Mouse (Mus musculus) CH12.LX (cell line): Measurements from ENCODE around the gene Lrrn4cl.
A peak's percentile ranks its signal among the peaks of the same experiment; 100 is the strongest.

Experiments
- BHLHE40 ChIP-seq: IDR thresholded peaks from 2 replicates; pipeline ENCODE4 v1.6.1; 2011; ENCODE audit warnings: mild to moderate bottlenecking, low read depth, low read length, improper control_type of control experiment
- CTCF ChIP-seq, 2 experiments: IDR thresholded peaks in 1 of 2; conservative IDR thresholded peaks in 1 of 2; 2 replicates each; pipeline ENCODE4 v1.5.1; 2011 to 2012; ENCODE audit warnings: low read depth in 2 of 2, low read length in 2 of 2, improper control_type of control experiment in 1 of 2, inconsistent platforms in 1 of 2, mild to moderate bottlenecking in 1 of 2, moderate library complexity in 1 of 2
- E2F4 ChIP-seq: IDR thresholded peaks from 2 replicates; pipeline ENCODE4 v1.6.1; 2011; ENCODE audit warnings: low read depth, low read length, improper control_type of control experiment; ENCODE audit not compliant: insufficient replicate concordance
- EP300 ChIP-seq: IDR thresholded peaks from 2 replicates; pipeline ENCODE4 v1.6.1; 2011; ENCODE audit warnings: low read length, improper control_type of control experiment
- HCFC1 ChIP-seq: IDR thresholded peaks from 2 replicates; pipeline ENCODE4 v1.6.1; 2012; ENCODE audit warnings: low read depth, mild to moderate bottlenecking, inconsistent platforms, low read length, improper control_type of control experiment
- JUND ChIP-seq: conservative IDR thresholded peaks from 2 replicates; pipeline ENCODE4 v1.6.1; 2011; ENCODE audit warnings: low read depth, low read length, improper control_type of control experiment
- MAZ ChIP-seq: IDR thresholded peaks from 2 replicates; pipeline ENCODE4 v1.6.1; 2012; ENCODE audit warnings: low read depth, mild to moderate bottlenecking, inconsistent platforms, low read length, improper control_type of control experiment, moderate library complexity
- POLR2A ChIP-seq: IDR thresholded peaks from 2 replicates; pipeline ENCODE4 v1.6.1; 2011; ENCODE audit warnings: low read depth, mild to moderate bottlenecking, improper control_type of control experiment, low read length
- USF1 ChIP-seq: IDR thresholded peaks from 2 replicates; pipeline ENCODE4 v1.6.1; 2014; ENCODE audit warnings: low read depth, mild to moderate bottlenecking, inconsistent platforms, low read length, improper control_type of control experiment
- USF2 ChIP-seq: conservative IDR thresholded peaks from 2 replicates; pipeline ENCODE4 v1.6.1; 2011; ENCODE audit warnings: low read depth, low read length, improper control_type of control experiment
- ZC3H11A ChIP-seq: IDR thresholded peaks from 2 replicates; pipeline ENCODE4 v1.6.1; 2012; ENCODE audit warnings: low read depth, mild to moderate bottlenecking, inconsistent platforms, low read length, improper control_type of control experiment
- ZNF384 ChIP-seq: IDR thresholded peaks from 2 replicates; pipeline ENCODE4 v1.6.1; 2012; ENCODE audit warnings: low read depth, low read length, improper control_type of control experiment, inconsistent platforms

- TF ChIP-seq JUND (no peak), CTCF (conservative IDR thresholded peaks at IDR 0.05 in 1 of 2, IDR thresholded peaks at IDR 0.05 in 1 of 2; ENCODE audit: low read depth in 2 of 2, low read length in 2 of 2) (peak in 1 of 2 experiments; percentile 47; a peak in 2 of 4 replicates), ZNF384 (no peak), MAZ (no peak), USF2 (no peak), E2F4 (no peak), HCFC1 (no peak), ZC3H11A (no peak), USF1 (no peak), EP300 (no peak), POLR2A (no peak), BHLHE40 (no peak)
These were observed 1.1 kb downstream of the Lrrn4cl start for GRCm38 (mm10) chr19:8851639-8852038.
